Mouse (Mus musculus): ENCODE measurements around the gene Fgf11. TPM values are rescaled to one million over a fixed set of nuclear protein-coding genes. Genes with fewer than 3 reads are reported as not detected.

Fgf11 gene
- polyA plus RNA-seq, 1 experiment from 2014 or later: 0.45 TPM

DNA sequence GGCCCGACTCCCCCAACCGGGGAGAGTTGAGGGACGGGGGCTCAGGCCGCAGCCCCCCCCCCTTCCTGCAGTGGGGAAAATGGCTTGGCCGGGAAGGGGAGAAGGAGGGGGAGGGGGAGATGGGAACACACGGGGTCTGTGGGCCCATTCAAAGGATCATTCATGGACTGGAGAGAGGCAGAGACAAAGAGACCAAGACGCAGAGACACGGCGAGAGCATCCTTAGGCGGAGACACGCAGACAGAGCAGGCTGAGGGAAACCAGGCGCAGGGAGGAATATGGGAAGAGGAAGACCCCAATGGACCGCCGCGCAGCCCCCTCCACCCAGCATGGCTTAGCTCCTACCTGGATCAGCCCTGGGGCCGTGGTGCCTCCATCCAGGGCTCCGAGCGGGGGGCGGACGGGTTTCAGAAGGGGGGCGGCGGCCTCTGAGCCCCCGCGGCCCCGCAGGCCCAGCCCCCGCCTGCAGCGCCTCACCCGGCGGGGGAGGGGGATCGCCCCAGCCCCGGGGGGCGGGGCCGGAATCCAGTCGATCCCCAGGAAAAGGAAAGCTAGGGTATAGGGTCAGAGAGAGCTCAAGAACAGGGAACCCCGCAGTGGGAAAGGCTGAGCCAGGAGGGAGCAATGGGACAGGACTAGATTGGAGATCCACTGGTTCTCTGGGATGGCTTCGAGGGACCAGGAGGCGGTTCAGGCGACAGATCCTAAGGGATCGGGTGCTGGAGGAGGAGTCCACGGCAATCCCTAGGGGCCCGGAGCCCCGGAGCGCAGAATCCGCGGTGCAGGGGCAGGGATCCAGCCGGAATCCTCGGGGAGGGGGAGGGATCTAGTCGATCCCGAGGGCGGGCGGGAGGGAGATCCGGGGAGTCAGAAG, 35.3 kb upstream of the Fgf11 start:
- peak overlapping the region; percentile 80 for H3K27ac ChIP-seq
- no peaks in the 10 kb centered on the region for H3K9me3 ChIP-seq (replicated peaks)
- no peak for ATAC-seq
- H3K9ac ChIP-seq: peak overlapping the region; percentile 72
- peak overlapping the region; percentile 98 for H3K4me2 ChIP-seq
- 0 out of 2 replicates have a peak, but pooled peaks cover 5% of the 10 kb centered on the region for H3K36me3 ChIP-seq
- H3K4me1 ChIP-seq: peaks cover 62% of the 10 kb centered on the region
- peaks cover 59% of the 10 kb centered on the region for H3K27me3 ChIP-seq (replicated peaks)
- peak overlapping the region; percentile 63 for H3K4me3 ChIP-seq
- WGBS (ENCODE audit: insufficient replicate concordance): 3% methylated on average over 52 of the region's 52 CpGs

DNA sequence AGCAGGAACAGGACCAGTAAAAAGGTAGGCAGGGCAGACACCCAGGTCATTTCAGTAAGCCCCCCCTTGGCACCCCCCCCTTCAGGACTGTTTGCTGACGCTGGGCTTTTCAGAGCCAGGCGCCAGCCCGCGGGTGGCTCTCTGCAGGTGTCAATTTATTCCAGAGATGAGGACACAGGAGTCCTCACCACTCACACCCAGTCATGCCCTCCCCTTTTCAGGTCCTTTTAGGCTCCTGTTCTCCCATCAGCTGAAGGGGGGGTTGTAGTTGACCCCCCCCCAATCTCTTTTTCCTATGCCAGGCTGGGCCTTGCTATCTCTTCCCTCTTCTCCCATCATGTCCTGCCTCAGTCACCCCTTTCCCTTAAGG, 34.3 kb upstream of the Fgf11 start:
- 6% methylated on average over 4 of the region's 4 CpGs for WGBS (ENCODE audit: insufficient replicate concordance)
- no peak for ATAC-seq
- Histone ChIP-seq H3K27me3 (replicated peaks) (peaks cover 69% of the 10 kb centered on the region), H3K4me2 (peak overlapping the region; percentile 98), H3K9me3 (replicated peaks) (no peaks in the 10 kb centered on the region), H3K9ac (no peak overlapping the region), H3K4me3 (0 out of 2 replicates have a peak overlapping the region, but pooled peaks have one; percentile 2), H3K27ac (no peak overlapping the region), H3K36me3 (0 out of 2 replicates have a peak, but pooled peaks cover 9% of the 10 kb centered on the region), H3K4me1 (peaks cover 70% of the 10 kb centered on the region)

DNA sequence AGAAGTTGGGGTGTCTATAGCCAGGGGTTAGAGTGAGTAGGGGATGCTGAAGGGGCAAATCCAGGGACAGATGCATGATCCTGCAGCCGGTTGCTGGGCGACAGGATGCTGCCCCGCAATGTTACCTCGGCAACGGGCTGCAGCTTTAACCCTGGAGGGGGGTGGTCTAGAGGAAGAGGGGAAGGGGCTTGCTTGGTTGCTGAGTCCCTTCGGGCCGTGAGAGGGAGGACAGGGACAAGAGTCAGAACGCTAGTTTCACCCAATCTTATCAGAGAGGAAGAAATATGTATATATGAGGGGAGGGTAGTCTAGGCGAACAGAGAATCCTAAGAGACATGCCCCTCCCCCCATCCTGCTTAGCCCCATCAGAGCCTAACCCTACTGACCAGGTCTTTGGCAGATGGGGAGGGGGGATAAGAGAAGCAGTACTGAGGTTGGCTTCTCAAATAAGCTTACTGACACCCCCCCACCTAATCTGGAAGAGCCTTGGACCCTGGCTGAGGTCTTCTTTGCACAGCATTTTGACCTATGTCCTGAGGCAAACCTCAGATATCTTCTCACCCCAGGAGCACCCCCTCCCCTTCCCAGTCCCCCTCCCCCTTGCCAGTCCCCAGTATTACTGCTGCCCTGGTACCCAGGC, 33.8 kb upstream of the Fgf11 start:
- peaks cover 74% of the 10 kb centered on the region for H3K27me3 ChIP-seq (replicated peaks)
- peaks cover 70% of the 10 kb centered on the region for H3K4me1 ChIP-seq
- peak overlapping the region; percentile 98 for H3K4me2 ChIP-seq

DNA sequence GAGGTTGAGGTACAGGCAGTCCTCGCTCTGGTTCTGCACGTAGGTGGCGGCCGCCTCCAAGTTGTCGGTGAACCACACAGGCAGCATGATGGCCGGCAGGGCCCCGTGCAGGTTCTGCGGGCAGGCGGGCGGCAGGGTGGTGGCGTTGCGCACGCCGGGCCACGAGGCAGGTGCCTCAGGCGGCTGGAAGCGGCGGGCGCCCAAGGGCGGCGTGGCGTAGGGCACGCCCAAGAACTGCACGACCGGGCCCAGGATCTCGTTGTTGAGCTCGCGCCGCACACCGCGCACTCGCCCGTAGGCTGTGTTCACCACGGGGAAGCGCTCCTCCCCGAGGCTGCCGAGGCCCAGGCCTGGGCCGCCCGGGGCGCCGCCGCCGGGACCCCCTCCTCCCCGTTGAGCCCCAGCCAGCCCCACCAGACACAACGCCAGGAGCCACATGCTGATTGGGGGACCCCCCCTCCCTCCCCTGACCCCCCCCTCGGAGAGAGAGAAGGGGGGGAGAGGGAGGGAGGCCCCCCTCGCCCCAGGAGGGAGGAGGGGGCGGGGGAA, 32.4 kb upstream of the Fgf11 start:
- 5% methylated on average over 46 of the region's 48 CpGs for WGBS (ENCODE audit: insufficient replicate concordance)
- H3K36me3 ChIP-seq: 0 out of 2 replicates have a peak, but pooled peaks cover 4% of the 10 kb centered on the region
- peaks cover 82% of the 10 kb centered on the region for H3K27me3 ChIP-seq (replicated peaks)
- peak; percentile 31; the same call in 1 of the 2 replicates for ATAC-seq
- no peak overlapping the region for H3K27ac ChIP-seq
- H3K4me2 ChIP-seq: peak overlapping the region; percentile 98
- peak overlapping the region; percentile 44 for H3K4me3 ChIP-seq
- no peaks in the 10 kb centered on the region for H3K9me3 ChIP-seq (replicated peaks)
- peaks cover 58% of the 10 kb centered on the region for H3K4me1 ChIP-seq
- H3K9ac ChIP-seq: peak overlapping the region; percentile 68

More for the DNA sequence above, 33.8 kb upstream of the Fgf11 start:
- Histone ChIP-seq H3K9ac (no peak overlapping the region), H3K4me3 (0 out of 2 replicates have a peak overlapping the region, but pooled peaks have one; percentile 2), H3K9me3 (replicated peaks) (no peaks in the 10 kb centered on the region), H3K36me3 (0 out of 2 replicates have a peak, but pooled peaks cover 8% of the 10 kb centered on the region), H3K27ac (no peak overlapping the region)
- WGBS (ENCODE audit: insufficient replicate concordance): 15% methylated on average over 9 of the region's 9 CpGs
- ATAC-seq: no peak

DNA sequence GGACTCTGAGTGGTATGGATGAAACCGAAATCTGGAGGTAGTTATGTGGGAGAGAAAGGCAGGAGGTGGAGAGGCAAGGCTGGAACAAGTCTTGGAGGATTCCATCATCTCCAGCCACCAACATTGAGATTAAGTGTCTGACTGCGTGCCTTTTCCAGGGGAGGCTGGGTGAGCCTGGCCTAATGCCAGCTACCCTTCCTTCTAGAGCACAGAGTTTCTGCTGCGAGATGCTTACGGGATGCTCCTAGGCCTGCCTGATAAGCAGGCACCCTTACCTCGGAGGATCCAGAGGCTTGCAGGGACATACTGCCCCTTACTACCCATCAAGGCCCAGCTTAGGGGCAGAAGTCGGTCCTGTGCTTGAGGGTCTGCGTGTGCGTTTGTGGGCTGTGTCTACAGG, 31.9 kb upstream of the Fgf11 start:
- Histone ChIP-seq H3K9ac (peak overlapping the region; percentile 68), H3K27me3 (replicated peaks) (peaks cover 82% of the 10 kb centered on the region), H3K4me3 (peak overlapping the region; percentile 44), H3K4me1 (peaks cover 54% of the 10 kb centered on the region), H3K27ac (no peak overlapping the region), H3K4me2 (peak overlapping the region; percentile 98), H3K36me3 (0 out of 2 replicates have a peak, but pooled peaks cover 4% of the 10 kb centered on the region), H3K9me3 (replicated peaks) (no peaks in the 10 kb centered on the region)
- ATAC-seq: no peak
- 41% methylated on average over 8 of the region's 8 CpGs for whole genome bisulfite sequencing (ENCODE audit: insufficient replicate concordance)

DNA sequence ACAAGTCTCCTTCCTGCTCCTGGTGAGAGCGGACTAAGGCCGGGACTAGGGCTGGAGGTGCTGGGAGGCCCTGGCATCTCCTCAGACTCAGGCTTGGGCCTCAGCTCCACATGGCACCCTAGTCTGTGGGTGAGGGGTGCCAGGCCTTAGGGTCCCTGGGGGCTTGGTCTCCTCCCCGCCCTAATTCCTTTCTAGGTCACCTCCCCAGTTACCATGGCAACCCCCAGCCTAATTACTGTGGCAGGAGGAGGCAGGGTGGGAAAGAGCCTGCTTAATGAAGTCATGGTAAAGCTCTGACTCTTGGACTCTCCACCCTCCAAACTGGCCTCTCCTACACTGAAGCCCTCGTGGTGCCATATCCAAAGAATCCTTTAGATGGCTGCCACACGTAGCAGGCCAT, 27.2 kb upstream of the Fgf11 start:
- no peak overlapping the region for H3K27ac ChIP-seq
- ATAC-seq: no peak
- H3K4me3 ChIP-seq: no peak overlapping the region
- WGBS (ENCODE audit: insufficient replicate concordance): 75% methylated on average over 5 of the region's 5 CpGs
- H3K9me3 ChIP-seq (replicated peaks): no peaks in the 10 kb centered on the region
- H3K4me1 ChIP-seq: peaks cover 13% of the 10 kb centered on the region
- no peak overlapping the region for H3K4me2 ChIP-seq
- peaks cover 41% of the 10 kb centered on the region for H3K36me3 ChIP-seq
- H3K27me3 ChIP-seq (replicated peaks): peaks cover 49% of the 10 kb centered on the region
- H3K9ac ChIP-seq: no peak overlapping the region

DNA sequence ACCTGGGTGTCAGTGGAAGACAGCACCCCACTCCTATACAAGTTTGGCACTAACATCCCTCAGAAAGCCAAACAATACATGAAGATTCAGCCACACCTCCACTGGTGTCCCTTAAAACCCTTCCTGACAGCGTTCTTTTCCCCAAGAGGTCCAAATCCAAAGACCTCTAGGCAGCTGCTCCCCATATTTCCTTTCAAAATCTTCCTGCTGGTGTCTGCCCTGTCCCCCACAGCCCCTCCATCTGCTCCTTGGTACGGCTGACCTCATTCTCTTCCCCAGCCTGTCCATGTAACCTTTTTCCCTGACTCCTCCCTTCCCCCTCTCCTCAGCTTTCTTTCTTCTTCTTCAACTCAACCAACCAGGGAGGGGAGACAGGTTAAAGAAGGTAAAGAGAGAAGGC, 21.8 kb upstream of the Fgf11 start:
- 55% methylated on average over 2 of the region's 2 CpGs for WGBS (ENCODE audit: insufficient replicate concordance)
- no peak overlapping the region for H3K9ac ChIP-seq
- no peak for ATAC-seq
- H3K4me2 ChIP-seq: no peak overlapping the region
- H3K27me3 ChIP-seq (replicated peaks): peaks cover 15% of the 10 kb centered on the region
- H3K4me3 ChIP-seq: no peak overlapping the region
- no peak overlapping the region for H3K27ac ChIP-seq
- no peaks in the 10 kb centered on the region for H3K9me3 ChIP-seq (replicated peaks)
- peaks cover 37% of the 10 kb centered on the region for H3K36me3 ChIP-seq
- H3K4me1 ChIP-seq: no peaks in the 10 kb centered on the region

DNA sequence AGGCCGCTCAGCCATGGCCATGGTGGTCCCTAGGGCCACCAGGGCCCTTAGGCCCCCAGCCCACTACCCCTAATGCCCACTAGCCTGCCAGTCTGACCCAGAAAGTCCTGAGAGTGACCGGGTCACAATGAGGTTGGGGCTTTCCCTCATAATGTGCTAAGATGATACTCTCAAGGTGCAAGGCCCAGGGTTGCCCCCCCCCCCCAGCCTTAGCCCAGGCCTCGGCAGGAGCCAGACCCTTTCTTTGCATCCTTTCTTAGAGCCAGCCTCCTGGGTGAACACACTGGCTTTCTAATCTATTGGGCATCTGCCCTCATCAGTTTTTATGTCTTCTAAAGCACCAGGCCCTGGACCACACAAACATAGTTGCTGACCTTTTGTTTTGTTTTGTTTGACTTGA, 20.4 kb upstream of the Fgf11 start, which contains the start of gene Spem1:
Gene Spem1, minus strand, starts transcription at position 101 of the 400 bp plus-strand sequence.
- no peak for ATAC-seq
- WGBS (ENCODE audit: insufficient replicate concordance): 77% methylated on average over 3 of the region's 3 CpGs
- Histone ChIP-seq H3K36me3 (peaks cover 23% of the 10 kb centered on the region), H3K27me3 (replicated peaks) (peaks cover 24% of the 10 kb centered on the region), H3K27ac (no peak within 1 kb of the TSS), H3K9me3 (replicated peaks) (no peaks in the 10 kb centered on the region), H3K4me3 (no peak within 1 kb of the TSS), H3K9ac (no peak within 1 kb of the TSS), H3K4me2 (no peak within 1 kb of the TSS), H3K4me1 (no peaks in the 10 kb centered on the region)

DNA sequence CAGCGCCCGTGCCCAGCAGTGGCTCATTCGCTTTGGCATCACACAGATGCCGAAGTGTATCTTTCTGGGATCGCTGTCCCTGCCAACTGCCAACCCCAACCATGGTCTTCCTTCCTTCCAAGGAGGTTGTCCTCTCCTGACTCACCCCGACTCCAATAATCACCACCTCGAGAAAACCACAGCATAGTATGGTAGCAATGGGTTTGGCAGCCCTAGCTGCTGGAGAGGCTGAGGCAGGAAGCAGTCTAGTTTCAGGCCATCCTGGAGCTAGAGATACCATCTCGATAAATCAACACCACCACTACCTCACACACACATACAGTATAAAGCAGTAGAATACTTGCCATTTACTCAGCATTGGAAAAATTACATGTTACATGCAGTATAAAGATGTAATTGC, 17.2 kb upstream of the Fgf11 start:
- H3K4me3 ChIP-seq: no peak overlapping the region

DNA sequence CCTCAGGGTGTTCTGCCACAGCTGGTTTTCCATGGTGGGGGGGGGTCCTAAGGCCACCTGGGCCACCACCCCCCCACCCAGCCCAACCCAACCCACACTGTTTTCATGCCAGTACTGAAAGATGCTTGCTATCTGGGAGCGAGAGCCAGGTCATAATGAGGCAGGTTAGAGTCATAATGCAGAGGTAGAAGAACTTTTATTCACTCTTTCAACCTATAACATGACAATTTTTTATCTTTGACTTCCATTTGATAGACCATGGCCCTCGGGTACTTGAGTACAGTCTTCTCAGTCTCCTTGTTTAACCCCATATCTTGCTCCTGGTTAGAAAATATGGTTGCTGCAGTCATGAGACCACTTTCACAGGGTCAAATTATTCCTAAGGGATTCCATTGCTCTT, 16.7 kb upstream of the Fgf11 start, which contains the start of gene Spem2:
Gene Spem2, minus strand, starts transcription at position 101 of the 400 bp plus-strand sequence.
- ATAC-seq: no peak

More for the DNA sequence above, 17.2 kb upstream of the Fgf11 start:
- Histone ChIP-seq H3K9me3 (replicated peaks) (no peaks in the 10 kb centered on the region), H3K27ac (no peak overlapping the region), H3K4me2 (no peak overlapping the region), H3K36me3 (no peaks in the 10 kb centered on the region), H3K27me3 (replicated peaks) (peaks cover 34% of the 10 kb centered on the region), H3K9ac (no peak overlapping the region), H3K4me1 (no peaks in the 10 kb centered on the region)
- ATAC-seq: no peak
- 68% methylated on average over 8 of the region's 8 CpGs for WGBS (ENCODE audit: insufficient replicate concordance)

DNA sequence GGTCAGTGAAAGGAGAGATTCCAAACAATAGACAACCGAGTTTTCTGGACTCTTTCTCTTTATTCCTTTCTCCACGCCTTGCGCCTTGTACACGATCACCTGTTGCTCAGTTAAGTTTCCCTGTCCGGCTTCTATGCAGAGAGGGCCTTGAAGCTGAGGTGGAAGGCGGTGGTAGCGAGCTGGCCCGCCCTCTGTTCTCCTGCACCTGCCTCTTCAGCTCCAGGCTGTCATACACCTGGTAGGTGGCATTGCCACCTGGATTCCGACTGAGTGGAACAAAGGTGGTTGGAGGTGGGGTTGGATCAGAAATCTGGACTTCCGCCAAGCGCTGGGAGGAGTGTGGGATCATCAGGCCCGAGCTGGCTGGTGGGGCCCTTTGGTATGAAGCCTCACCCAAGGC, 14.9 kb upstream of the Fgf11 start:
- no peak overlapping the region for H3K4me3 ChIP-seq
- ATAC-seq: no peak
- H3K27ac ChIP-seq: no peak overlapping the region
- H3K36me3 ChIP-seq: no peaks in the 10 kb centered on the region
- 83% methylated on average over 12 of the region's 12 CpGs for WGBS (ENCODE audit: insufficient replicate concordance)
- H3K4me2 ChIP-seq: no peak overlapping the region
- no peak overlapping the region for H3K9ac ChIP-seq
- no peaks in the 10 kb centered on the region for H3K4me1 ChIP-seq
- H3K27me3 ChIP-seq (replicated peaks): peaks cover 52% of the 10 kb centered on the region
- no peaks in the 10 kb centered on the region for H3K9me3 ChIP-seq (replicated peaks)

More for the DNA sequence above, 16.7 kb upstream of the Fgf11 start, which contains the start of gene Spem2:
- Histone ChIP-seq H3K27ac (no peak within 1 kb of the TSS), H3K4me1 (no peaks in the 10 kb centered on the region), H3K9ac (no peak within 1 kb of the TSS), H3K4me2 (no peak within 1 kb of the TSS), H3K9me3 (replicated peaks) (no peaks in the 10 kb centered on the region), H3K27me3 (replicated peaks) (peaks cover 35% of the 10 kb centered on the region), H3K4me3 (no peak within 1 kb of the TSS), H3K36me3 (no peaks in the 10 kb centered on the region)
- WGBS (ENCODE audit: insufficient replicate concordance): 67% methylated on average over 2 of the region's 2 CpGs

DNA sequence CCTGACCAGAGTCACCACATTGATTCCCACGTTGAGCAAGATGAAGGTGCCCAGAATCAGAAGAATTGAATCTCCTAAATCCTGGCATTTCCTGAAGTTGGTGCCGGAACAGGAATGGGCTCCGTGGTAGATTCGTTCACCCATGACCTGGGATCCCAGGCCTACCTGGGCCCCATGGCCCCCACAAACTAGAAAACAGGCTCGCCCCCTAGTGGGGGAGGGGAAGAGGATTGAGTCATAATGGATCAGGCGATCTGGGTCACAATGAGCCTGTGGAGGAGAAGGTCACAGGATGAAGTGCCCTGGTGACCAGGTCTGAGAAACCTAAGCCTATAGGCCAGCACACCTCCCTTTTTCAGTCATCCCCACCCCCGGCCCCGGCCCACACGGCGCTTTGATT, 13.5 kb upstream of the Fgf11 start, which contains the start of gene Gm39566:
Gene Gm39566, minus strand, starts transcription at position 144 of the 400 bp plus-strand sequence.
- no peak within 1 kb of the TSS for H3K27ac ChIP-seq
- no peaks in the 10 kb centered on the region for H3K4me1 ChIP-seq
- H3K9ac ChIP-seq: no peak within 1 kb of the TSS
- 56% methylated on average over 10 of the region's 10 CpGs for WGBS (ENCODE audit: insufficient replicate concordance)
- H3K36me3 ChIP-seq: no peaks in the 10 kb centered on the region
- H3K4me3 ChIP-seq: no peak within 1 kb of the TSS
- no peaks in the 10 kb centered on the region for H3K9me3 ChIP-seq (replicated peaks)
- no peak within 1 kb of the TSS for H3K4me2 ChIP-seq
- no peak for ATAC-seq
- peaks cover 66% of the 10 kb centered on the region for H3K27me3 ChIP-seq (replicated peaks)
